Mouse (Mus musculus) adrenal gland, adult 2 months (tissue): Measurements from ENCODE around the gene Plekha5. TPM values are rescaled to one million over a fixed set of nuclear protein-coding genes. Genes with fewer than 3 reads are reported as not detected.
A peak's percentile ranks its signal among the peaks of the same experiment; 100 is the strongest.

ENCODE experiments used
- DNase-seq: peaks from one replicate; pipeline ENCODE4 v3.0.0; 2021
- polyA plus RNA-seq: library from polyadenylated mRNA; depleted of rRNA; stranded (reverse); fragments of >200 nt; gene quantifications from 2 replicates; pipeline ENCODE4 v1.2.3, GENCODE M21; 2012
- total RNA-seq, 2 experiments: library from RNA; stranded (reverse); gene quantifications; 2 replicates each; pipeline ENCODE4 v1.2.3; 2021

Plekha5 gene
- total and polyA plus RNA-seq, 3 experiments = 15.7 to 32.4 (median 27.1) TPM

DNA sequence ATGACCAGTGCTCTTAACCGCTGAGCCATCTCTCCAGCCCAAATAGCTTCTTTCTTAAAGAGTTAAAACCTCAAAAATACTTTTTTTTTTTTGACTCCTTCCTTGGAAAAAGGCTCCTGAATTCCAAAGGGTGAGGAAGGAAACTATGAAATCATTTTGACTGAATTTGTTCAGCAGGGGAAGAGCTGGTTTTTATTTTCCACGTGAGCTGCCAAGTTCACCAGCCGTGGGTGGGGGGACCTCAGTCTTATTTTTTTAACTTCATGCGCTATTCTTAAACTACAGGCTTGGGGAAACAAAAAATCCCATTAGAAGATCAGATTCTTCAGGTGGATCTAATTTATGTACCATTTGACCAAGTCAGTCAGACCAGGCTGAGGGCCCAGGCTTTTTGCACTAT, 187.4 kb downstream of the Plekha5 start:
- DNase-seq = no peak

DNA sequence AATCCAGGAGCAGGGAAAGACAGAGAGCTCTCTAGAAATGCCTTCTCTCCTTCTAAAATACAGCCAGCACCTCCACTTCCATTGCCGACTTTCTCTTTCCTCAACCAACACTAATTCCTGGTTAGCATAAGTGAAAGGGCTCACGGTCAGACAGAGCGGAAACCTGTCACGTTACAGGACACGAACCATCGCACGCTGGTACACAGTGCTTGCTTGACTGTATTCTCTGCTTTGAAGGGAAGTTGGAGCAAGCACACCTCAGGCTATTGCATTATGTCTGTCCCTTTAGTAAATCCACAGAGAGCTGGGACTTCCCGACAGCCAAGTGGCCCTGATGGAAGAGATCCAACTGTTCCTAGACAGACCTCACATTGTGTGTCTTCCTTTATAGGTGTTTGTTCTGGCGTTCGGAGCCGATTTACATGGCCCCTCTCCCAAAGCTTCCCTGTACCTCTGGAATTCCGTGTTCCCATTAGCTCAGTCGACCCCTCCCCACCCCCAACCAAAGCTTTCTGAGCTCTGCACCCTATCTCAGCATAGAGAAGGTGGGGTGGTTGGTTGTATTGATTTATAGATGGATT, 188.1 kb downstream of the Plekha5 start:
- no peak for DNase-seq

DNA sequence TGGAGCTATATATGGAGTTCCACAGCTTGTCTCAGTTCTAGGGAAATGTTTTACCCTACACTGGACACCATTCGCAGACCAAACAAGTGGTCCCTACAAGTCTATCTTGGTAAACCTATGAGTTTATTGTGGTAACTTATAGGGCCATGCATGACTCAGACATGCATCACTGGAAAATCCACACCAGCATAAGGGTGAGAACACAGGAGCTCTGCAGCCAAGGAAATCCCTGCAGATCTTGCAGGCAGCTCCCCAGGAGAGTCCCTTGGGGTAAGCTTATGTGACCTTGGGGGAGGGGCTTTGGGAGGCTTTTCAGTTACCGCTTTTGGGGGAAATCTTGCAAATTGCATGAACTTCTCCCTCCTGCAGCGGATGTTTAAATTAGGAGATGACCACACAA, 190.0 kb downstream of the Plekha5 start:
- DNase-seq = no peak

DNA sequence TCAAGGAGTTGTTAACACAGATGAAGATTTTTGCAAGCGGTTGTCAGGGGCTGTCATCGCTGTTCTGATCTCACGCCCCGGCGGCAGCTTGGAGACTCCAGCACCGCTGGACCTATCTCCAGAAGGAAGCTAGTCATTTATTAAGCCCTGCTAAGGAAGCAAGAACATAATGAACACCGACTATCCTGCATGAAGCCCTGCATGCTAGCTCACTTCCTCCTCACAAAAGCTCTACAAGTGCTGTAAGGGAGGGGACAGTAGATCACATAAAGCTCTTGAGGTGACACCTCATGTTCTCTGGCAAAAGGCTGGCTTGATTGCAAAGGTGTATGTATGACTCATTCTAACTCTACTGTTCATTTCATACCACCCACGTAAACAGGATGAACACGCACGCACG, 190.9 kb downstream of the Plekha5 start:
- DNase-seq = no peak

DNA sequence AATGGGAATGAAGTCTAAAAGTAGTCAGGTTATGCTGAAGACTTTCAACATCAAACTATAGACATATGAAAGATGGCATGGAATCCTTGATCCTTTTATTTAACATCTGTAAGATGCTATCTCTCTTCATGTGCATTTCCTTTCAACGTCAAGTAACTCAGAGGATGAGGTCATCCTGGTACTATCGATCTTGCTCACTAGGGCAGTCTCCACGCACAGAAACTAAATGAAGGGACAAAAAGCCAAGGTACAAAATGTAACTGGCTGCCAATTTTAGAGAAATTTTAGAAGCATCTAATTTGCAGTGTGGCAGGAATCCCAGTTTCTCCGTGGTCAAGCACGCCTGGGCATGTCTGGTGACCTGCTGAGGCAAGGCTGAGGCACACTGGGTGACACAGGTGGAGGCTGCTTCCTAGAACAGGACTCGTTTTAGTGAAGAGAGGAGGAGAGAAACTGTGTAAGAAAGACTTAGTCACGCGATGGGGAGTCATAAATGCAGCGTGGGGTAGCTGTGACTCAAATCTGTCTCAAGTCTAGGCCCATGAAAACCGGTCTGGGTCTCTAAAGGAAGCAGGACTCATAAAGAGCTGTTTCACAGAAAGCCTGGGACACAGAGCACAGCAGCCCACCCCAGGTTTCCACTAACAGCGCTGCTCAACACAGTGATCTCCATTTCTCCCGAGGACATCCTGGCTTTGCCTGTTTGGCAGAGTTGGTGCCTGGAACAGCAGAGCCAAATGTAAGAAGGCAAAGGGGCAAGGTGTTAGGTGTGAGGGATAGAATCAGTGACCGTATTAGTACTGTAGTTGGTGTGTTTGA, 196.9 kb downstream of the Plekha5 start:
- no peak for DNase-seq

DNA sequence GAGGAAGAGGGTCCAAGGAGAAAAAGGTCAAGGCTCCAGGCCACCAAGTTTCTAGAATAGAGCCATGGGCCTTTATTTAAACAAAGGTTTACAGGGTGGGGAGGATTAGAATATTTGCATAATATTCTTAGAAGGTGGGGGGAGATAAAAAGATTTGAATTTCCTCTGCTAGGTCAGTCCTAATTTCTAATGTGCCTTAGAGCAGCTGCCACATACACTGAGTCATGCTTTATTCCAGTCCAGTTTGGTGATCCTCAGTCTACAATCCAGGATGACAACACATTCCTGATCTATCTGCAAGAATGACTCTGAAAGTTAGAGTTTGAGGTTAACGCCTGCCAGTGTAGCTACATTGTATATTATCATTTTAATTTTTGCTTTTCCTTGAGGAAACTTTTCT, 197.8 kb downstream of the Plekha5 start:
- DNase-seq = no peak

DNA sequence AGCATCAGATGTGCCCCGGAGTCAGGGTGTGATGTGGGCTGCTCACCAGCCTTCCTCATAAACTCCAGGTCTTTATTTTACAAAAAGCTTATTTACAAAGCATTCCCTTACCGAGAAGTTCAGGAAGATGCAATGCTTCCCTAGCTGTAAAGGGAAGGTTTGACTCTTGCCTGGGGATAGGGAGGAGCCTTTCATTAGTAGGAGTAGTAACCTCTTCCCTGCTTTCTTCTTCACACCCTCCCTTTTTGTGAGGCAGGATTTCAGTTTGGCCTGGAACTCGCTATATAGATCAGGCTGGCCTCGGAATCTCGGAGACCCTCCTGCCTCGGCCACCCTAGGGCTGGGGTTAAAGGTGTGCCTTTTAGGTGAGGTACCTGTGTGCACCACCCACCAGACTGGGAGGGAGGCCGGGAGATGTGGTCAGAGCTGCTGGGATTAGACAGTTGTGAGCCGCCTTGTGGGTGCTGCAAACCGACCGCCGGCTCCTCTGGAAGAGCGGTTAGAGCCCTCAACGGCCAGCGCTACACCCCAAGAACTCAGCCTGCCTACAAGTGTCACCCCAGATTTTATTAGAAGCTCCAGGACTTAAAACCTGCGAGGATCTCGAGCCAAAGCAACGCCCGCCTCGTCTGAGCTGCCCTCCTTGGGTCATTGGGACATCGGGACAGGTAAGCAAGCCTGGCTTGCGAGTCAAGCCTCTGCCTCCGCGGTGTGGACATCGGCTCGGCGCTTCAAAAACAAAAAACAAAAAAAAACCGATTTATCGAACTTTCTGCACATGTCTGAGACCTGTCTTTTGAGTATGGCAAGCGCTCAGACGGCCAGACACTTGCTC, 198.8 kb downstream of the Plekha5 start, which contains the start of gene Aebp2:
Gene Aebp2, plus strand, starts transcription at position 273 of the 835 bp plus-strand sequence.
- DNase-seq = peak; percentile 13

DNA sequence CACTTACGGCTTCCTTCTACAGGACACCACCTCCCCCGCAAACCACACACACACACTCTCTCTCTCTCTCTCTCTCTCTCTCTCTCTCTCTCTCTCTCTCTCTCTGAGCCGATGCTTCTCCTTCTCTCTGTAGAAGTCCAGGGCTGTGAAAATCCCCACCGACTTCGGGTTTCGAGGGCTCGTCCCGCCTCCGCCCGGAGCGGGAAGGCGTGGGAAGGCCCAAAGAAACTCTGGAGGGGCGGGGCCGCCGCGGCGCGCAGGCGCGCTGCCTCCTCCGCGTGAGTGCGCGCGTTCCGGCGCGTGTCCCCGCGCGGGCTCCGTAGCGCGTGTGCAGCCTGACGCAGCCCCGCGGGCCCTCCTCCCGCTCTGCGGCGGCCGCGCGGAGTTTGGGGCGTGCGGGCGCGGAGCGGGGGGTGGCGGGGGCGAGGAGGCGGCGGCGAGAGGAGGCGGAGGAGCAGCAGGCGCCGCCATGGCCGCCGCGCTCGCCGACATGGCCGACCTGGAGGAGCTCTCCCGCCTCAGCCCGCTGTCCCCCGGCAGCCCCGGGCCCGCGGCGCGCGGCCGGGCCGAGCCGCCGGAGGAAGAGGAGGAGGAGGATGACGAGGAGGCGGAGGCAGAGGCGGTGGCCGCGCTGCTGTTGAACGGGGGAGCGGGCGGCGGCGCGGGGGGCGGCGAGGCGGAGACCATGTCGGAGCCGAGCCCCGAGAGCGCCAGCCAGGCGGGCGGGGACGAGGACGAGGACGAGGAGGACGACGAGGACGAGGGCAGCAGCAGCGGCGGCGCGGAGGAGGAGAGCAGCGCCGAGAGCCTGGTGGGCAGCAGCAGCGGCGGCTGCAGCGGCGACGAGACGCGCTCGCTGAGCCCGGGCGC, 199.6 kb downstream of the Plekha5 start:
- DNase-seq = peak; percentile 97

DNA sequence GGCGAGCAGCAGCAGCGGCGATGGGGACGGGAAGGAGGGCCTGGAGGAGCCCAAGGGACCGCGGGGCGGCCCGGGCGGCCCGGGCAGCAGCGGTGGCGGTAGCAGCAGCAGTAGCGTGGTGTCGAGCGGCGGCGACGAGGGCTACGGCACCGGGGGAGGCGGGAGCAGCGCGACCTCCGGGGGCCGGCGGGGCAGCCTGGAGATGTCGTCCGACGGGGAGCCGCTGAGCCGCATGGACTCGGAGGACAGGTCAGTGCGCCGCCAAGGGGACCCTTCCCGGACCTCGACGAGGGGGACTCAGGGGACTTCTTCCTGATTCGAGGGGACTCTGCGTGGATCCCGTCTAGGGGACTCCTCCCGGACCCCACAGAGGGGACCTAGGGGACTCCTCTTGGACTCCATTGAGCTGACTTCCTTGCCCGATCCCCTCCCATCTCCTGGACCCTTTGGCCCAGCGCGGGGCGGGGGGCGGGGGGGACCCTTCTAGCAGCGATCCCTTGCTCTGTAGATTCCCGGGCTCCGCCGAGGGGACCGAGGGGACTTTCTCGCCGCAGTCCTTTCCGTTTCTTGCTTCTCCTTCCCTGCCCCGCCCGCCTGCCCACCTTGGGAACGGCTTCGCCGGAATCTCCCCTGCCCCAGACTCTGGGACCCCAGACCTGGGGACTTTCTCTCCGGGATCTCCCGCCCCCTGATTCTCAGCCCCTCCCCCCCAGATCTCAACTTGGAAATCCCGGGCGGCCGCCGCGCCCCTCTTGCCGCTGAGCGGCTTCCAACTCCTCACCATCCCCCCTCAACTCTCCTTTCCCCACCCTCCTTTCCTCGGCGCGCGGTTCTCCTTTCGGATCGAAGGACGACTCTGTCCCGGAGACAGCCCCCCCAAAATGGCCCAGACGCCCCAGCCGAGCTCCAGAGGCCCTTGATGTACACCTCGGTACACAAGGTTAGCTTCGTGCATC, 200.5 kb downstream of the Plekha5 start:
- peak; percentile 47 for DNase-seq

DNA sequence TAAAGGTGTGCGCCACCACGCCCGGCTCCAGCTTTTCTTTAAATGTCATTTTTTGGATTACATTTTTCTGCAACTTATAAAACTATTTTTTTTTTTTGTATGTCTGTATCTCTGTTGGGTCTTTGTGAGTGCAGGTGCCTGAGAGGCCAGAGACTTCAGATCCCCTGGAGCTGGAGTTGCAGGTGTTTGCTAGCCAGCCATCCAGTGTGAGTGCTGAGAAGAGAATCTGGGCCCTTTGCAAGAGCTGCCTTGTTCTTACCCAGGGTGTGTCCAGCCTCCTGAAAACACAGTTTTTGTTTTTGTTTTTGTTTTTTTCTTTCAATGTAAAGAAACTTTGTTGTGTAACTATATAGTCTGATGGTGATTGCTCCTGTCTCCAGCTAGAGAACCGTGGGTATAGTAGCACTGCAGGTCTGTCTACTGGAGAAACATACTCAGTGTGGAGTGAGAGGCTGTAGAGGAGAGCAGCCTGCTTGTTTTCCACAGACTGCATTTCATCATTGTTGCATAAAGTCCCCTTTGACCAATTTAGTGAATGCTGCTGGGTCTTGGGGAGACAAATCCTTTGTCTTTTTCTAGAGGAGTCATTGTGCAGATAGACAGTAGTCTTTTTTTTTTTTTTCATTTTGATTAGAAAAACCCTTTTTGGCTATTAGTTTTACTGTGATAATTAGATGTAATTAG, 205.5 kb downstream of the Plekha5 start:
- DNase-seq = no peak

DNA sequence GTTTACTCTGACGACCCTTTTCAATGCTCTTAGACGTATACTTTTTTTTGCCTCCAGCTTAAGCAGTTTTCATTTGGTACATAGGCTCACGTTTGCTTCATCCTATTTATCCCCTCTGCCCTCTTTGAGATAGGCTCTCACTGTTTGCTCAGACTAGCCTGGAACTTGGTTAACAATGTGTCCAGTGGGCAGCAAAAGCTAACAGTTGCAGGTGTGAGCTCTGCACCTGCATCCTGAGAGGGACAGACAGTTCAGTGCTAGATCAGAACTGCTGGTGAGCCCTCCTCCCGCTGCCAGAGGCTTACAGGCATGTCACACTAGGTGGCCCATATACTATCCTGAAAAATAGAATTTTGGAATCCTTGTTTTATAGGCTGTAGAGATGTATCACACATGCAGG, 206.5 kb downstream of the Plekha5 start:
- DNase-seq = no peak

DNA sequence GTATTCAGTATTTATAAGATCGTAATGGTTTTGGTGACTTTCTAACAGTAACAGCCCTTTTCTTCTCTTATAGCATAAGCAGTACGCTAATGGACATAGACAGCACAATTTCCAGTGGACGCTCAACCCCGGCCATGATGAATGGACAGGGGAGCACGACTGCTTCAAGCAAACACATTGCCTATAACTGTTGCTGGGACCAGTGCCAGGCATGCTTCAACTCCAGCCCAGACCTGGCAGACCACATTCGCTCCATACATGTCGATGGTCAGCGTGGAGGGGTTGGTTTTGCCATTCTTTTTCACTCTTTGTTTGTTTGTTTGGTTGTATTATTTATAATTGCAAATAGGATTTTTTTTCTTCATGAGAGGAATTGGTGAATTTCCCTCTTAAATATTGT, 209.8 kb downstream of the Plekha5 start:
- DNase-seq = no peak

DNA sequence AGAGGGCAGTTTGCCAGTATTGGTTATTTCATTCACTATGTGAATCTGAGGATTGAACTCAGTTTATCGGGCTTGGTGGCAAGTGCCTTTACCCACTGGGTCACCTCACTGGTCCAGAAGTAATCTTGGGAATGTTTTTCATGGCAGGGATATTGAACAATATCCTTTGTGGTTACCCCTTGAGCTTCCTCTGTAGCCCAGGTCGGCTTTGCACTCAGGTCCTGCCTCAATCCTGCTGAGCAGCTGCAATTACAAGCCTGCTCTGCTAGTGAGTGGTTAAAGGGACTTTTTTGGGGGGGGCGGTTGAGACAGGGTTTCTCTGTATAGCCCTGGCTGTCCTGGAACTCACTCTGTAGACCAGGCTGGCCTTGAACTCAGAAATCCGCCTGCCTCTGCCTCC, 212.4 kb downstream of the Plekha5 start:
- no peak for DNase-seq

DNA sequence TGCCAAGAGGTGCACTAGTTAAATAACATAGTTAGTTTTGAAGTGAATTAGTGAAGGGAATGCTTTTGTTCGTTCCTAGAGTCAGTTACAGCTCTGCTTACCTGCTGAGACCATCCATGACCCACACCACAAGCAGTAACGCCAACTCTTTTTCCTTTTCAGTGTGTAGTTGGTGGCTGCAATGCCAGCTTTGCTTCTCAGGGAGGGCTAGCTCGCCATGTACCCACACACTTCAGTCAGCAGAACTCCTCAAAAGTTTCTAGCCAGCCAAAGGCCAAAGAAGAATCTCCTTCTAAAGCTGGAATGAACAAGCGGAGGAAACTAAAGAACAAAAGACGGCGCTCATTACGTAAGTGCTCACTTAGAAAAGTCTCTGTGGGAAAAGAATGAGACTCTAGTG, 218.2 kb downstream of the Plekha5 start:
- DNase-seq = no peak

DNA sequence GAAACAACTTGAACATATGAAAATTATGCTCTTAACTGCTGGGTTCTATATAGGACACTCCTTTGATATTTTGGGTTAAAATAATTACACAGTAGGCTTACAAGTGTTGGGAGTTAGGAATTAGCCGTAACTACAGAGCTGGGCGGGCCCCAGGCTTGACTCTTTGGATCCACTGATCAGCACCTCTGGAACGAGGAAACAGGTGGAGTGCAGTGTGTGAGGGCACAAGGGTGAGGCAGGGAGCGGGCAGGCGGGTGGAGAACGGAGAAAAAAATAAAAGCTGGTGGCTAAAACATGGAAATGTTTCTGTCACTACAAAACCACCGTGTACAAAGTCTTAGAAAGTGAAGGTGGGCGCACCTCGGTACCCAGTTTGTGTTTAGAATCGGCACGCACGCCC, 218.8 kb downstream of the Plekha5 start:
- DNase-seq = no peak

DNA sequence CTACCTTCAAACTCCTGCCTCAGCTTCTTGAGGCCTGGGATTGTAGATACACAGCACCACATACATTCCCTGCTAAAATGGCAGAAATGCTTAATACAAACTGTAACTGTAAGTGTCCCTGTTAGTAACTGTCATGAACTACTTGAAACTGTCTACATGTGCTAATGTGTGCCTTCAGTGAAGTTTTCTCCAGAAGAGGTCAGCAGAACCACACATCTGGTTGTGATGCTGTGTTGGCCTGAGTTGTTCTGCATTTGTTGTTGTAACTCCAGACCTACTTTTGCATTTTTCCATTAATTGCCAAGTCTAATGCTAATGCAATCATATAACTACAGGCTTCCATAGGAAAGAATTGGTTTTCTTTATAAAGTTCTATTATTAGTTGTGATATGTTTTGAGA, 222.1 kb downstream of the Plekha5 start:
- DNase-seq = no peak
